Mouse (Mus musculus) neural tube, embryonic 14.5 days (tissue): ENCODE results near the gene Tirap. TPM values are rescaled to one million over a fixed set of nuclear protein-coding genes. Genes with fewer than 3 reads are reported as not detected.
"Not testable (repeated sequence)": the region's sequence is repeated elsewhere in the genome, so short reads cannot be mapped to it uniquely, and the experiment has no call there.

Experiments
- ATAC-seq: fragments of 200-750 bp; cut with Nextera tagmentation; 2 replicates; pipeline ENCODE4 v1.8.0; 2017; ENCODE audit warnings: low read depth, mild to moderate bottlenecking, moderate TSS enrichment, moderate library complexity
- H3K27ac ChIP-seq: fragments of 300-500 bp; sonication (generic); 2 replicates; pipeline ENCODE4 v1.5.1; 2014; ENCODE audit warnings: low read depth, mild to moderate bottlenecking, control low read depth, low read length, moderate library complexity, mixed read lengths
- H3K27me3 ChIP-seq: fragments of 300-500 bp; sonication (generic); 2 replicates; pipeline ENCODE4 v1.6.1; 2014; ENCODE audit warnings: low read length; ENCODE audit not compliant: control insufficient read depth, insufficient read depth
- H3K36me3 ChIP-seq: fragments of 300-500 bp; sonication (generic); 2 replicates; pipeline ENCODE4 v1.6.1; 2014; ENCODE audit warnings: low read length, mixed read lengths; ENCODE audit not compliant: control insufficient read depth, insufficient read depth
- H3K4me1 ChIP-seq: fragments of 300-500 bp; sonication (generic); 2 replicates; pipeline ENCODE4 v1.6.1; 2014; ENCODE audit warnings: low read length; ENCODE audit not compliant: control insufficient read depth, insufficient read depth
- H3K4me2 ChIP-seq: fragments of 300-500 bp; sonication (generic); 2 replicates; pipeline ENCODE4 v1.6.1; 2014; ENCODE audit warnings: mild to moderate bottlenecking, low read depth, low read length, control low read depth
- H3K4me3 ChIP-seq: fragments of 300-500 bp; sonication (generic); 2 replicates; pipeline ENCODE4 v1.5.1; 2014; ENCODE audit warnings: low read depth, low read length, control low read depth, mixed read lengths
- H3K9ac ChIP-seq: fragments of 300-500 bp; sonication (generic); replicated peaks from 2 replicates; pipeline ENCODE4 v1.6.1; 2014; ENCODE audit warnings: low read depth, mild to moderate bottlenecking, control low read depth, low read length, mixed read lengths
- H3K9me3 ChIP-seq: fragments of 300-500 bp; sonication (generic); 2 replicates; pipeline ENCODE4 v1.6.1; 2016; ENCODE audit warnings: low read length; ENCODE audit not compliant: control insufficient read depth
- WGBS: fragments of 180-500 bp; shearing (Covaris S2); extraction: QIAGEN DNeasy Blood & Tissue Kit; methylation state at CpG from one replicate; pipeline ENCODE4 v1.1.7; 2014; 5-methylcytosine and 5-hydroxymethylcytosine counted together
- polyA plus RNA-seq: library from polyadenylated mRNA; unstranded; fragments of >200 nt; fragmentation: Nextera tagmentation; extraction: Ambion mirVana; gene quantifications from 2 replicates; pipeline ENCODE4 v1.2.1, GENCODE M21; 2014

Tirap gene
- polyA plus RNA-seq, 1 experiment from 2014 or later: 3.8 TPM

DNA sequence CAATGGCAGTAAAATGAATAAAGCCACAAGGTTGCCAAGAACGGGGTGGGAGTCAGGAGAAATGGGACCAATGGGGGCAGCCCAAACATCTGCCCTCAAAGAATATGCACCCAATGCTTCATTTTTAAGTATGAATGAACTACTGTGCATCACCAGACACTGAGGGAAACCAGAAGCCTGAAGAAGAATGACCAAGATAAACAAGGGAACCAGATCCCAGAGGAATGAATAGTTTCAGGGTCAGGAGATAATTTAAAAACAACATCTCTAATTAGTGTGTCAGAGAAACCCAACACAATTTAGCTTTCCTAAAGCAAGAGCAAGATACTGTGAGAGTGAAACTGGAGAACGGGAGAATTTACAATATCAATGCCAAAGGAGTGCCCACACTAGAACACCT, 39.4 kb downstream of the Tirap start:
- no peaks in the 10 kb centered on the region for H3K27me3 ChIP-seq
- no peak overlapping the region for H3K4me2 ChIP-seq
- no peaks in the 10 kb centered on the region for H3K4me1 ChIP-seq
- no peak overlapping the region for H3K4me3 ChIP-seq
- H3K36me3 ChIP-seq: no peaks in the 10 kb centered on the region
- no peak overlapping the region for H3K27ac ChIP-seq
- no peaks in the 10 kb centered on the region for H3K9me3 ChIP-seq
- no peak for ATAC-seq
- no peak overlapping the region for H3K9ac ChIP-seq
- 81% methylated on average over 2 of the region's 2 CpGs for WGBS

DNA sequence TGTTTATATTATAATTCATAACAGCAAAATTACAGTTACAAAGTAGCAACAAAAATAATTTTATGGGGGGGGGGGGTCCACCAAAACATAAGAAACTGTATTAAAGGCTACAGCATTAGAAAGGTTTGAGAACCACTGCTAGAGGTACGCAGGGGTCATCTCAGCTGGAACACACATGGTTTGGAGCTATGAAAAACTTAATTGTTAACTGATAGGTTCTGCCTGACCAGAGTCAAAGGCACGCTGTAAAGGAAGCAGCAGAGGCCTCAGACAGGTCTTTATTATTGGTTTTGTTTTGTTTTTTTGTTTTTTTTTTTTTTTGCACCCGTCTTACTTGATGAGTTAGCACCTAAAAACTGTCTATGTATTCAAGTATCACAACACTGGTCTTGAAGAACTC, 41.6 kb downstream of the Tirap start:
- no peak overlapping the region for H3K27ac ChIP-seq
- ATAC-seq: no peak
- no peak overlapping the region for H3K4me2 ChIP-seq
- no peaks in the 10 kb centered on the region for H3K27me3 ChIP-seq
- H3K9me3 ChIP-seq: no peaks in the 10 kb centered on the region
- no peak overlapping the region for H3K9ac ChIP-seq
- no peak overlapping the region for H3K4me3 ChIP-seq
- H3K36me3 ChIP-seq: no peaks in the 10 kb centered on the region
- H3K4me1 ChIP-seq: no peaks in the 10 kb centered on the region
- WGBS: 88% methylated on average over 3 of the region's 3 CpGs

- WGBS: 85% methylated on average over 4 of the region's 4 CpGs
Observed at GRCm38 (mm10) chr9:35156862-35157261, 43.2 kb downstream of the Tirap start.

DNA sequence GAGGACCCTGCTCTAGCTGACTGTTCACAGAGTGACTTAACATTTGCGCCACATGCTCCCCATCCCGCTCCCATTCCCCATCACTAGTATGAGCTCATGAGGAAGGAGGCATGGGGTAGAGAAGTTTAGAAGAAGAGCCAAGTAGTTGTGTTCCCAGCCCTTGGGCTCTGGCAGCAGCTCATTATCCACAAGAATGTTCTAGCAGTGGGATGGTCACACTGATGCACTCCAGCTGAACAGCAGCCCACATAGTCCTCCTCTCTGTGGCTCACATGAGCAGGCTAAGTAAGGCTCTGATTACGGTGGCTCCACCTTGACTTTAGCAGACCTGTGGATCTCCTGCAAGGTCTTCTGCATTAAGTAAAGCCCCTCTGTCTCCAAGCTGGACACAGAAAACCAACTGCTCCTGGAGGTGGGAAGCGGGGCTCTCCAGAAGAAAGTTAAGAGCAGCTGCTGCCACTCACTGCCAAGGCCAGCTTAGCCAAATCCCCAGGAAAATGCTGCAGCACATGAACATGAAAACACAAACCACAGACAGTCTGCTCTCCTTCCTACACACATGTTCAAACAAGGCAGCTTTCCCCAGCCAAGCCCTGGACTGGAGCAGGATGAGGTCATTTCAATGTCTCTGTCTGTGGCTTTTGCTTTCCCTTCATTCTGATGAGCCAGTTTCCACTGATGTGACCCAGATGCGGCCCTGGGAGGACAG, 43.9 kb downstream of the Tirap start:
- no peak overlapping the region for H3K4me2 ChIP-seq
- H3K27ac ChIP-seq: no peak overlapping the region
- H3K4me3 ChIP-seq: no peak overlapping the region
- H3K27me3 ChIP-seq: no peaks in the 10 kb centered on the region
- no peaks in the 10 kb centered on the region for H3K9me3 ChIP-seq
- no peak for ATAC-seq
- WGBS: 85% methylated on average over 5 of the region's 5 CpGs
- no peaks in the 10 kb centered on the region for H3K4me1 ChIP-seq
- H3K36me3 ChIP-seq: no peaks in the 10 kb centered on the region
- H3K9ac ChIP-seq: no peak overlapping the region

More at GRCm38 (mm10) chr9:35156862-35157261, 43.2 kb downstream of the Tirap start:
- Histone ChIP-seq H3K4me2 (no peak overlapping the region), H3K27me3 (no peaks in the 10 kb centered on the region), H3K27ac (no peak overlapping the region), H3K4me3 (no peak overlapping the region), H3K4me1 (no peaks in the 10 kb centered on the region), H3K36me3 (no peaks in the 10 kb centered on the region), H3K9me3 (no peaks in the 10 kb centered on the region), H3K9ac (no peak overlapping the region)
- no peak for ATAC-seq

GRCm38 (mm10) chr9:35152923-35153322, 47.2 kb downstream of the Tirap start:
- no peak for ATAC-seq
- no peaks in the 10 kb centered on the region for H3K9me3 ChIP-seq
- 91% methylated on average over 1 of the region's 1 CpGs for WGBS
- H3K9ac ChIP-seq: no peak overlapping the region
- no peak overlapping the region for H3K27ac ChIP-seq
- H3K4me1 ChIP-seq: no peaks in the 10 kb centered on the region
- H3K4me2 ChIP-seq: no peak overlapping the region
- no peaks in the 10 kb centered on the region for H3K27me3 ChIP-seq
- H3K4me3 ChIP-seq: no peak overlapping the region
- no peaks in the 10 kb centered on the region for H3K36me3 ChIP-seq

- not testable (repeated sequence) for ATAC-seq, H3K27me3 ChIP-seq, H3K9ac ChIP-seq, H3K4me1 ChIP-seq, H3K4me3 ChIP-seq, H3K4me2 ChIP-seq, H3K36me3 ChIP-seq, H3K9me3 ChIP-seq, H3K27ac ChIP-seq
Observed at GRCm38 (mm10) chr9:35148822-35149221, 51.3 kb downstream of the Tirap start.

GRCm38 (mm10) chr9:35147261-35147660, 52.8 kb downstream of the Tirap start:
- 95% methylated on average over 14 of the region's 14 CpGs for WGBS
- H3K27ac ChIP-seq, H3K4me1 ChIP-seq, H3K9ac ChIP-seq, ATAC-seq, H3K4me3 ChIP-seq, H3K9me3 ChIP-seq, H3K36me3 ChIP-seq, H3K27me3 ChIP-seq, H3K4me2 ChIP-seq: not testable (repeated sequence)

DNA sequence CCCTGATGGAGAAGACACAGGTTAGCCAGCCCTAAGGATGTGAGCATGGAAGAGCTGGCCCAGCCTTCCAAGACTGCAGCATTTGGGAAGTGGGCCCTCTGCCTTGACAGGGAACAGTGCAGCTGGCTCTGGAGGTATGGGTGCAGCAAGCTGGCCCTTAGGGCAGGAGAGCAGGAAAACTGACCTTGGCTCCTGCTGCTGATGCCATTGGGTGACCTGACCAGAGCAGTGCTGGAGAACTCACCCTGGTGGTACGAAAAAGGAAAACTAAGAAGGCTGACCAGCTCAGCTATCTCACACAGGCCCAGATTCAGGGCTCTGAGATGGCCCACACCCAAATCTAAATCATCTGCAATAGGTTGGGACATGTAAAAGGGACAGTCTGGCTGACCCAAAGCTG, 54.3 kb downstream of the Tirap start:
- no peak overlapping the region for H3K27ac ChIP-seq
- H3K27me3 ChIP-seq: no peaks in the 10 kb centered on the region
- WGBS: 92% methylated on average over 1 of the region's 1 CpGs
- H3K4me2 ChIP-seq: no peak overlapping the region
- no peaks in the 10 kb centered on the region for H3K36me3 ChIP-seq
- no peak overlapping the region for H3K9ac ChIP-seq
- no peaks in the 10 kb centered on the region for H3K9me3 ChIP-seq
- ATAC-seq: no peak
- H3K4me1 ChIP-seq: no peaks in the 10 kb centered on the region
- H3K4me3 ChIP-seq: no peak overlapping the region

DNA sequence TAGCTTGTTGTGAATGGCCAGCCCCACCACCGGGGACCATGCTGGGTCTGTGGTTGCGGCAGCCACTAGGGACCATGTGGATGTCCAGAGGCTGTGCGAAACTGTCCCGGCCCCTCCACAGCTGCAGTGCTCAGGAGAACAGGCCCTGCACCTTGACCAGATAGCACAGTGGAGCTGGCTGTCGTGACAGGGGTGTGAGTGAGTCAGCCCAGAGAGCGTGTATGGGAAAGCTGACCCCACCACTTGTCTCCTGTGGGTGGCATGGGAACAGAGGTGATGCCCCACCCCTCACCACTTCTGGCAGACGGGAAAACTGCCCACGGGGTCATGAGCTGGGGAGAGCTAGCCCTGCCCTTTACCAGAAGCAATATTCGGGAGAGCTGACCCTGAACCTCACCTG, 55.0 kb downstream of the Tirap start:
- H3K36me3 ChIP-seq: no peaks in the 10 kb centered on the region

More for the DNA sequence above, 55.0 kb downstream of the Tirap start:
- ATAC-seq: no peak
- Histone ChIP-seq H3K4me3 (no peak overlapping the region), H3K9ac (no peak overlapping the region), H3K4me2 (no peak overlapping the region), H3K9me3 (no peaks in the 10 kb centered on the region), H3K4me1 (no peaks in the 10 kb centered on the region), H3K27ac (no peak overlapping the region), H3K27me3 (no peaks in the 10 kb centered on the region)
- WGBS: 89% methylated on average over 9 of the region's 9 CpGs
